Mouse (Mus musculus) stomach, postnatal 0 days (tissue): ENCODE results near the gene Rufy2. TPM values are rescaled to one million over a fixed set of nuclear protein-coding genes. Genes with fewer than 3 reads are reported as not detected.

Experiments used
- ATAC-seq: fragments of 200-750 bp; cut with Nextera tagmentation; 2 replicates; pipeline ENCODE4 v1.8.0; 2017; ENCODE audit not compliant: low FRiP score, low TSS enrichment
- DNase-seq: peaks from one replicate; pipeline ENCODE4 v3.0.0-alpha.2; 2016; ENCODE audit warnings: low spot score
- H3K27ac ChIP-seq: fragments of 300-500 bp; sonication (generic); replicated peaks from 2 replicates; pipeline ENCODE4 v1.5.1; 2014; ENCODE audit warnings: mild to moderate bottlenecking, control low read depth
- H3K27me3 ChIP-seq: fragments of 300-500 bp; sonication (generic); 2 replicates; pipeline ENCODE4 v1.6.1; 2014; ENCODE audit warnings: low read length; ENCODE audit not compliant: control insufficient read depth, insufficient read depth
- H3K36me3 ChIP-seq: fragments of 300-500 bp; sonication (generic); 2 replicates; pipeline ENCODE4 v1.6.1; 2014; ENCODE audit warnings: low read length, mixed read lengths; ENCODE audit not compliant: control insufficient read depth, insufficient read depth
- H3K4me1 ChIP-seq: fragments of 300-500 bp; sonication (generic); replicated peaks from 2 replicates; pipeline ENCODE4 v1.6.1; 2014; ENCODE audit warnings: antibody characterized with exemption; ENCODE audit not compliant: control insufficient read depth, insufficient read depth
- H3K4me2 ChIP-seq: fragments of 300-500 bp; sonication (generic); replicated peaks from 2 replicates; pipeline ENCODE4 v1.6.1; 2014; ENCODE audit warnings: low read depth, mild to moderate bottlenecking, control low read depth, moderate library complexity
- H3K4me3 ChIP-seq: fragments of 300-500 bp; sonication (generic); 2 replicates; pipeline ENCODE4 v1.5.1; 2014; ENCODE audit warnings: low read depth, low read length, control low read depth
- H3K9ac ChIP-seq: fragments of 300-500 bp; sonication (generic); 2 replicates; pipeline ENCODE4 v1.6.1; 2014; ENCODE audit warnings: mild to moderate bottlenecking, low read length, control low read depth, mixed read lengths
- H3K9me3 ChIP-seq: fragments of 300-500 bp; sonication (generic); 2 replicates; pipeline ENCODE4 v1.6.1; 2016; ENCODE audit warnings: low read length; ENCODE audit not compliant: control insufficient read depth
- CTCF ChIP-seq: IDR thresholded peaks from 2 replicates; pipeline ENCODE4 v1.5.1; 2016; ENCODE audit warnings: antibody characterized with exemption, low read depth, mild to moderate bottlenecking, moderate library complexity
- EP300 ChIP-seq: optimal IDR thresholded peaks from 2 replicates; pipeline ENCODE3; 2016; ENCODE audit warnings: antibody characterized with exemption
- WGBS: fragments of 180-500 bp; shearing (Covaris S2); extraction: QIAGEN DNeasy Blood & Tissue Kit; methylation state at CpG from one replicate; pipeline ENCODE4 v1.1.7; 2014; 5-methylcytosine and 5-hydroxymethylcytosine counted together
- polyA plus RNA-seq: library from polyadenylated mRNA; unstranded; fragments of >200 nt; fragmentation: Nextera tagmentation; extraction: Ambion mirVana; gene quantifications from 2 replicates; pipeline ENCODE4 v1.2.1, GENCODE M21; 2015

Gene Rufy2
- polyA plus RNA-seq, 1 experiment from 2014 or later: 12.8 TPM

- H3K27me3 ChIP-seq: no peaks in the 10 kb centered on the region
- no peak for DNase-seq
- no peak for ATAC-seq
- H3K27ac ChIP-seq: no peak overlapping the region
- H3K4me3 ChIP-seq: no peak overlapping the region
- no peaks in the 10 kb centered on the region for H3K4me1 ChIP-seq
- TF ChIP-seq EP300 (no peak), CTCF (peak; percentile 42; the same call in 1 of the 2 replicates)
- no peak overlapping the region for H3K9ac ChIP-seq
- no peak overlapping the region for H3K4me2 ChIP-seq
- H3K36me3 ChIP-seq: no peaks in the 10 kb centered on the region
- no peaks in the 10 kb centered on the region for H3K9me3 ChIP-seq
- WGBS: 66% methylated on average over 2 of the region's 2 CpGs
Measured at GRCm38 (mm10) chr10:63054586-63054985, 74.6 kb downstream of the Rufy2 start.

GRCm38 (mm10) chr10:63056966-63057750 lies 77.1 kb downstream of the Rufy2 start:
- H3K4me3 ChIP-seq: no peak overlapping the region
- no peak for TF ChIP-seq CTCF
- no peak for TF ChIP-seq EP300
- no peaks in the 10 kb centered on the region for H3K27me3 ChIP-seq
- H3K4me1 ChIP-seq: no peaks in the 10 kb centered on the region; the same call in 1 of the 2 replicates
- H3K27ac ChIP-seq: peak overlapping the region; percentile 30; the same call in 1 of the 2 replicates
- WGBS: 33% methylated on average over 24 of the region's 24 CpGs
- no peak overlapping the region for H3K4me2 ChIP-seq
- ATAC-seq: peak; percentile 86
- no peaks in the 10 kb centered on the region for H3K9me3 ChIP-seq
- H3K36me3 ChIP-seq: no peaks in the 10 kb centered on the region
- no peak overlapping the region for H3K9ac ChIP-seq
- DNase-seq: peak; percentile 85

- Histone ChIP-seq H3K4me3 (no peak within 1 kb of the TSS), H3K9me3 (no peaks in the 10 kb centered on the region), H3K9ac (no peak within 1 kb of the TSS), H3K4me2 (no peak within 1 kb of the TSS), H3K27ac (0 out of 2 replicates have a peak within 1 kb of the TSS, but pooled peaks have one; percentile 18), H3K36me3 (no peaks in the 10 kb centered on the region), H3K27me3 (no peaks in the 10 kb centered on the region), H3K4me1 (no peaks in the 10 kb centered on the region; the same call in 1 of the 2 replicates)
- ATAC-seq (no peak), DNase-seq (no peak)
- 61% methylated on average over 2 of the region's 2 CpGs for WGBS
- TF ChIP-seq EP300 (no peak), CTCF (no peak)
Measured at GRCm38 (mm10) chr10:63059862-63060261, 79.8 kb downstream of the Rufy2 start, which contains the start of gene Pbld1. Gene Pbld1, plus strand, starts transcription at chr10:63060162.

- Histone ChIP-seq H3K4me3 (no peak overlapping the region), H3K9me3 (no peaks in the 10 kb centered on the region), H3K27me3 (no peaks in the 10 kb centered on the region), H3K9ac (no peak overlapping the region), H3K4me1 (no peaks in the 10 kb centered on the region; the same call in 1 of the 2 replicates), H3K27ac (0 out of 2 replicates have a peak overlapping the region, but pooled peaks have one; percentile 18), H3K4me2 (no peak overlapping the region), H3K36me3 (no peaks in the 10 kb centered on the region)
- DNase-seq: peak; percentile 81
- ATAC-seq: peak; percentile 68
- TF ChIP-seq CTCF: no peak
- no peak for TF ChIP-seq EP300
- 42% methylated on average over 11 of the region's 11 CpGs for WGBS
Measured at GRCm38 (mm10) chr10:63060406-63060805, 80.4 kb downstream of the Rufy2 start.

- Histone ChIP-seq H3K27me3 (no peaks in the 10 kb centered on the region), H3K27ac (peak overlapping the region; percentile 24; the same call in 1 of the 2 replicates), H3K4me1 (no peaks in the 10 kb centered on the region; the same call in 1 of the 2 replicates), H3K9me3 (no peaks in the 10 kb centered on the region), H3K9ac (no peak overlapping the region), H3K4me2 (no peak overlapping the region), H3K4me3 (no peak overlapping the region), H3K36me3 (no peaks in the 10 kb centered on the region)
- ATAC-seq: no peak
- TF ChIP-seq CTCF (no peak), EP300 (no peak)
- WGBS: 65% methylated on average over 12 of the region's 12 CpGs
- DNase-seq: no peak
Measured at GRCm38 (mm10) chr10:63061266-63061665, 81.2 kb downstream of the Rufy2 start.

- H3K36me3 ChIP-seq: no peaks in the 10 kb centered on the region
- no peaks in the 10 kb centered on the region for H3K27me3 ChIP-seq
- H3K4me1 ChIP-seq: no peaks in the 10 kb centered on the region; the same call in 1 of the 2 replicates
- no peak for TF ChIP-seq CTCF
- TF ChIP-seq EP300: no peak
- H3K4me3 ChIP-seq: no peak overlapping the region
- H3K4me2 ChIP-seq: no peak overlapping the region
- no peak for ATAC-seq
- no peaks in the 10 kb centered on the region for H3K9me3 ChIP-seq
- H3K9ac ChIP-seq: no peak overlapping the region
- 89% methylated on average over 5 of the region's 5 CpGs for WGBS
- no peak for DNase-seq
- H3K27ac ChIP-seq: no peak overlapping the region
Measured at GRCm38 (mm10) chr10:63062696-63063095, 82.7 kb downstream of the Rufy2 start.
